Mouse (Mus musculus): ENCODE results near the gene Smim17. TPM values are rescaled to one million over a fixed set of nuclear protein-coding genes. Genes with fewer than 3 reads are reported as not detected.

Smim17 gene
- polyA plus RNA-seq (2012; rRNA removed), result not detected in 2 replicates

- Histone ChIP-seq H3K27me3 (ENCODE audit: control insufficient read depth, insufficient read depth, low read length) (no peaks in the 10 kb centered on the region), H3K36me3 (ENCODE audit: control insufficient read depth, insufficient read depth, low read length) (no peaks in the 10 kb centered on the region), H3K4me1 (replicated peaks; ENCODE audit: control insufficient read depth, insufficient read depth, low read length) (peaks cover 4% of the 10 kb centered on the region), H3K27ac (ENCODE audit: control insufficient read depth, insufficient read depth, low read length) (no peak within 1 kb of the TSS; the same call in 1 of the 2 replicates), H3K4me3 (ENCODE audit: control insufficient read depth, insufficient read depth, low read length) (peak within 1 kb of the TSS; percentile 92)
- TF ChIP-seq CTCF (IDR thresholded peaks at IDR 0.05; ENCODE audit: borderline replicate concordance, control insufficient read depth, extremely low read depth, insufficient read depth, low read length, poor library complexity), result no peak
- TF ChIP-seq POLR2A (IDR thresholded peaks at IDR 0.05; ENCODE audit: control insufficient read depth, extremely low read depth, insufficient read depth, low read length, poor library complexity), result no peak
- 33% methylated on average over 25 of the region's 25 CpGs for WGBS
- peak; percentile 57 for DNase-seq
Measured at GRCm38 (mm10) chr7:6397996-6398975, at the start of gene Smim17. Gene Smim17, plus strand, starts transcription at chr7:6398715.

- Histone ChIP-seq H3K4me3 (ENCODE audit: control insufficient read depth, insufficient read depth, low read length) (no peak overlapping the region), H3K4me1 (replicated peaks; ENCODE audit: control insufficient read depth, insufficient read depth, low read length) (no peaks in the 10 kb centered on the region; the same call in 1 of the 2 replicates), H3K27ac (ENCODE audit: control insufficient read depth, insufficient read depth, low read length) (no peak overlapping the region), H3K36me3 (ENCODE audit: control insufficient read depth, insufficient read depth, low read length) (no peaks in the 10 kb centered on the region), H3K27me3 (ENCODE audit: control insufficient read depth, insufficient read depth, low read length) (no peaks in the 10 kb centered on the region)
- no peak for DNase-seq
- WGBS, result 78% methylated on average over 2 of the region's 2 CpGs
- no peak for TF ChIP-seq CTCF (IDR thresholded peaks at IDR 0.05; ENCODE audit: borderline replicate concordance, control insufficient read depth, extremely low read depth, insufficient read depth, low read length, poor library complexity)
- no peak for TF ChIP-seq POLR2A (IDR thresholded peaks at IDR 0.05; ENCODE audit: control insufficient read depth, extremely low read depth, insufficient read depth, low read length, poor library complexity)
Measured at GRCm38 (mm10) chr7:6358121-6358520, 40.4 kb upstream of the Smim17 start.

GRCm38 (mm10) chr7:6358937-6359590, 39.5 kb upstream of the Smim17 start:
- Histone ChIP-seq H3K27ac (ENCODE audit: control insufficient read depth, insufficient read depth, low read length) (no peak overlapping the region), H3K4me1 (replicated peaks; ENCODE audit: control insufficient read depth, insufficient read depth, low read length) (peaks cover 3% of the 10 kb centered on the region), H3K27me3 (ENCODE audit: control insufficient read depth, insufficient read depth, low read length) (no peaks in the 10 kb centered on the region), H3K36me3 (ENCODE audit: control insufficient read depth, insufficient read depth, low read length) (no peaks in the 10 kb centered on the region), H3K4me3 (ENCODE audit: control insufficient read depth, insufficient read depth, low read length) (no peak overlapping the region)
- TF ChIP-seq POLR2A (IDR thresholded peaks at IDR 0.05; ENCODE audit: control insufficient read depth, extremely low read depth, insufficient read depth, low read length, poor library complexity) (no peak), CTCF (IDR thresholded peaks at IDR 0.05; ENCODE audit: borderline replicate concordance, control insufficient read depth, extremely low read depth, insufficient read depth, low read length, poor library complexity) (no peak)
- DNase-seq, result no peak
- WGBS, result 57% methylated on average over 10 of the region's 10 CpGs

GRCm38 (mm10) chr7:6360477-6361060, 37.9 kb upstream of the Smim17 start:
- no peak for DNase-seq
- WGBS, result 50% methylated on average over 9 of the region's 9 CpGs
- Histone ChIP-seq H3K27me3 (ENCODE audit: control insufficient read depth, insufficient read depth, low read length) (no peaks in the 10 kb centered on the region), H3K4me3 (ENCODE audit: control insufficient read depth, insufficient read depth, low read length) (no peak overlapping the region), H3K27ac (ENCODE audit: control insufficient read depth, insufficient read depth, low read length) (no peak overlapping the region), H3K36me3 (ENCODE audit: control insufficient read depth, insufficient read depth, low read length) (no peaks in the 10 kb centered on the region), H3K4me1 (replicated peaks; ENCODE audit: control insufficient read depth, insufficient read depth, low read length) (peaks cover 3% of the 10 kb centered on the region)
- TF ChIP-seq CTCF (IDR thresholded peaks at IDR 0.05; ENCODE audit: borderline replicate concordance, control insufficient read depth, extremely low read depth, insufficient read depth, low read length, poor library complexity), result no peak
- TF ChIP-seq POLR2A (IDR thresholded peaks at IDR 0.05; ENCODE audit: control insufficient read depth, extremely low read depth, insufficient read depth, low read length, poor library complexity), result no peak

GRCm38 (mm10) chr7:6361756-6362155, 36.8 kb upstream of the Smim17 start:
- no peak for DNase-seq
- Histone ChIP-seq H3K4me3 (ENCODE audit: control insufficient read depth, insufficient read depth, low read length) (peak overlapping the region; percentile 88), H3K4me1 (replicated peaks; ENCODE audit: control insufficient read depth, insufficient read depth, low read length) (peaks cover 3% of the 10 kb centered on the region), H3K36me3 (ENCODE audit: control insufficient read depth, insufficient read depth, low read length) (no peaks in the 10 kb centered on the region), H3K27me3 (ENCODE audit: control insufficient read depth, insufficient read depth, low read length) (no peaks in the 10 kb centered on the region), H3K27ac (ENCODE audit: control insufficient read depth, insufficient read depth, low read length) (0 out of 2 replicates have a peak overlapping the region, but pooled peaks have one; percentile 35)
- WGBS, result 33% methylated on average over 7 of the region's 7 CpGs
- TF ChIP-seq CTCF (IDR thresholded peaks at IDR 0.05; ENCODE audit: borderline replicate concordance, control insufficient read depth, extremely low read depth, insufficient read depth, low read length, poor library complexity) (no peak), POLR2A (IDR thresholded peaks at IDR 0.05; ENCODE audit: control insufficient read depth, extremely low read depth, insufficient read depth, low read length, poor library complexity) (no peak)
